Mouse (Mus musculus) thymus, postnatal 4 days (tissue): ENCODE results near the gene Srp72.

Source experiments
- DNase-seq: peaks from one replicate; pipeline ENCODE4 v3.0.0; 2021

Srp72 gene

GRCm38 (mm10) chr5:76974554-76975285 is at the start of gene Srp72:
Srp72 (plus strand) TSS chr5:76974683.
- DNase-seq: peak; percentile 93

- no peak for DNase-seq
These were observed 46.2 kb upstream of the Srp72 start for GRCm38 (mm10) chr5:76928124-76928832.

GRCm38 (mm10) chr5:76929180-76929877 is 45.2 kb upstream of the Srp72 start:
- no peak for DNase-seq

GRCm38 (mm10) chr5:76939717-76940116 is 34.8 kb upstream of the Srp72 start:
- no peak for DNase-seq

- no peak for DNase-seq
These were observed 32.5 kb upstream of the Srp72 start for GRCm38 (mm10) chr5:76941975-76942374.

- no peak for DNase-seq
These were observed 32.0 kb upstream of the Srp72 start for GRCm38 (mm10) chr5:76942505-76942904.

GRCm38 (mm10) chr5:76944965-76945677 is 29.4 kb upstream of the Srp72 start:
- DNase-seq: no peak

- no peak for DNase-seq
These were observed 28.8 kb upstream of the Srp72 start for GRCm38 (mm10) chr5:76945678-76946033.

GRCm38 (mm10) chr5:76947142-76947541 is 27.3 kb upstream of the Srp72 start:
- no peak for DNase-seq

- DNase-seq: no peak
These were observed 26.7 kb upstream of the Srp72 start for GRCm38 (mm10) chr5:76947758-76948157.

GRCm38 (mm10) chr5:76950343-76951105 is 24.0 kb upstream of the Srp72 start:
- DNase-seq: no peak

GRCm38 (mm10) chr5:76951106-76952027 is 23.1 kb upstream of the Srp72 start, which contains the start of the genes Paics and Ppat:
Paics (plus strand) TSS chr5:76951307.
Ppat (minus strand) TSS chr5:76951578.
- peak; percentile 99 for DNase-seq

GRCm38 (mm10) chr5:76952112-76953040 is 22.1 kb upstream of the Srp72 start:
- DNase-seq: no peak

GRCm38 (mm10) chr5:76953794-76954193 is 20.7 kb upstream of the Srp72 start:
- no peak for DNase-seq

- no peak for DNase-seq
These were observed 20.1 kb upstream of the Srp72 start for GRCm38 (mm10) chr5:76954271-76954900.

GRCm38 (mm10) chr5:76955474-76955873 is 19.0 kb upstream of the Srp72 start:
- no peak for DNase-seq

- DNase-seq: peak; percentile 30
These were observed 16.5 kb upstream of the Srp72 start for GRCm38 (mm10) chr5:76957954-76958353.

- no peak for DNase-seq
These were observed 14.9 kb upstream of the Srp72 start for GRCm38 (mm10) chr5:76959587-76959986.

GRCm38 (mm10) chr5:76962545-76962944 is 11.9 kb upstream of the Srp72 start:
- DNase-seq: no peak
